Mouse (Mus musculus) embryo, embryonic 10.5 days (tissue): ENCODE results near the gene Hist2h2aa1.
"Not testable (repeated sequence)": the region's sequence is repeated elsewhere in the genome, so short reads cannot be mapped to it uniquely, and the experiment has no call there.

Source experiments
- DNase-seq: peaks from one replicate; pipeline ENCODE4 v3.0.0-alpha.2; 2015; ENCODE audit warnings: low spot score

Gene Hist2h2aa1

GRCm38 (mm10) chr3:96277800-96278624 is 32.7 kb downstream of the Hist2h2aa1 start:
- DNase-seq: peak; percentile 94

- DNase-seq: no peak
These were observed 35.4 kb downstream of the Hist2h2aa1 start for GRCm38 (mm10) chr3:96280660-96281059.

- DNase-seq: peak; percentile 77
These were observed 39.2 kb downstream of the Hist2h2aa1 start for GRCm38 (mm10) chr3:96284457-96284856.

- DNase-seq: not testable (repeated sequence)
These were observed 42.0 kb downstream of the Hist2h2aa1 start for GRCm38 (mm10) chr3:96287334-96287733.

GRCm38 (mm10) chr3:96289201-96289600 is 43.9 kb downstream of the Hist2h2aa1 start:
- no peak for DNase-seq

GRCm38 (mm10) chr3:96290727-96291126 is 45.4 kb downstream of the Hist2h2aa1 start:
- not testable (repeated sequence) for DNase-seq

- DNase-seq: no peak
These were observed 47.3 kb downstream of the Hist2h2aa1 start for GRCm38 (mm10) chr3:96292641-96293040.

- no peak for DNase-seq
These were observed 48.1 kb downstream of the Hist2h2aa1 start for GRCm38 (mm10) chr3:96293368-96293767.

- DNase-seq: no peak
These were observed 48.5 kb downstream of the Hist2h2aa1 start, which contains the start of gene Fcgr1 for GRCm38 (mm10) chr3:96293787-96294186. Gene Fcgr1 (minus strand): TSS chr3:96293969.
